Mouse (Mus musculus) adrenal gland, postnatal 25 days (tissue): ENCODE data around the gene Tec. TPM values are rescaled to one million over a fixed set of nuclear protein-coding genes. Genes with fewer than 3 reads are reported as not detected.

Experiments
- DNase-seq: peaks from one replicate; pipeline ENCODE4 v3.0.0; 2021; ENCODE audit warnings: mixed read lengths
- total RNA-seq: library from RNA; stranded (reverse); gene quantifications from 2 replicates; pipeline ENCODE4 v1.2.3, GENCODE M21; 2021

The Tec gene
- total RNA-seq, 1 experiment from 2014 or later = 2.1 TPM

DNA sequence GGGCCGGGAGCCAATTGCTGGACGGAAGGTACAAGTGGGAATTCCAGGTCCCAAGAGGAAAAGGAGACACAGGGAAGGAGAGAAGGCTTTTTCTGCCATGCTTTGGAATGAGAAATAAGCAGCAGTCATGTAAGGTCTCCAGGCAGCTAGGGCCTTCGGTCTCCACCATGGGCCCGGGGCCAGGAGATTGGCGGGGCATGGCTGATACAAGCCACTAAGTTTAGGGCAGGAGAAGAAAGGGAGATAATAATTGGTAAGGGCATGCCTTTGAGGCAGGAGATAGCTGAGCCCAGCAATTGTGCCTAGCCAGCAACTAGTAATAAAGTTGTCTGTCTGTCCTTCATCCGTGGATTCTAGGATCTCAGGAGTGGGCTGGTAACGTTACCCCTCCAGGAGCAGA is 85.2 kb downstream of the Tec start:
- no peak for DNase-seq

GRCm38 (mm10) chr5:72781776-72782175 is 86.5 kb downstream of the Tec start:
- DNase-seq = no peak

DNA sequence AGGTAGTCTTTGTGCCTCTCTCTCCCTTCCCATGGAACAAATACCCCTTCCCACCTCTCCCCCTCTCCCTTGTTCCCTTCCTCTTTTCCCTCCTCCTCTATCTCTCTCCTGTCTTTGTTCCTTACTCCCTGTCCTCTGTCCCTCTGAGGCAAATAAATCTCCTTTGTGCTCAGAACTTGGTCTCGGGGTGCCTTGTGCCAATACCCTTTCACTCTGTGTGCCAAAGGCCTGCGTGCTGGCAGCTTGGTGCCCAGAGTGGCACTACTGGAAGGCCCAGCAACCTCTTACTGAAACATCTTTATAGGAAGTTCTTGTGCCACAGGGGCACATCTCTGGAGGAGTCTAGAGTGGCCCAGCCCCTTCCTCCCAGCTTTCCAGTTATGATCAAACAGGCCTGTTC is 91.7 kb downstream of the Tec start:
- no peak for DNase-seq

GRCm38 (mm10) chr5:72776127-72776526 is 92.2 kb downstream of the Tec start:
- DNase-seq = no peak

DNA sequence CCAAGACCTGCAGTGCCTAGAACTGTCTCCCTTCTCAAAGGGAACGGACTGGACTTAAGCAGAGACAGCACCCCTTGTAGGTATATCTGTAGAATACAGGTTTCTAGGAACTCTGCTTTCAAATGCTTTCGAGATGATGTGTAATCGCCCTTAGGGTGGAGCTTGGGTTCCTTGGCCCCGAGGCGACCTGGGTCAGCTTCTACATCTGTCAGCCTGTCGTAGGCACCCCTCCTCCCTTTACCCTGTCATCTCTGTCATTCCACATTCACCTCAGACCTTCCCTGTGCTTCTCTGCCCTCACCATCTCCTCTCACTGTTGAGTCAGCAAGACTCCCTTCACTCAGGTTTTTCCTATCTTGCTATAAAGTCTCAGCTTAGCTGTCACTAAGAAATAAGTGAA is 98.4 kb downstream of the Tec start:
- no peak for DNase-seq

- no peak for DNase-seq
Measured at GRCm38 (mm10) chr5:72763546-72763945, 104.7 kb downstream of the Tec start.

DNA sequence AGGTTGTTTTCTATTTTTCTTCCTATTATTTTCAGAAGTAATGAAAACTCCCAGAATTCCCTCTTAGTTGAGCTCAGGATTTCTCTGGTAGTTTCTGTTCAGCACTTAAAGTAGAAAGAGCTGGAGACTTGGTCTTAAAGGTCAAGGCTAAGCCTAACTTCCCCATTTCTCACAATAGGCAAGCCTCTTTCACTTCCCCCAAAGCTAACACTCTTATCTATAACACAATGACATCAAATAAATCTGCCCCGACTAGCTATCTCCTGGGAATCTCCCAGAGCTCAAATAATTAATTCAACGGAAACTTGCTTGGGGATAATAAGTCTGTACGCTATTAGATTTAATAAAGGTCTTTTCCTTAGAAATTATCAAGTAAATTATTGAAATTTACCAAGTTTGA is 105.3 kb downstream of the Tec start:
- no peak for DNase-seq

DNA sequence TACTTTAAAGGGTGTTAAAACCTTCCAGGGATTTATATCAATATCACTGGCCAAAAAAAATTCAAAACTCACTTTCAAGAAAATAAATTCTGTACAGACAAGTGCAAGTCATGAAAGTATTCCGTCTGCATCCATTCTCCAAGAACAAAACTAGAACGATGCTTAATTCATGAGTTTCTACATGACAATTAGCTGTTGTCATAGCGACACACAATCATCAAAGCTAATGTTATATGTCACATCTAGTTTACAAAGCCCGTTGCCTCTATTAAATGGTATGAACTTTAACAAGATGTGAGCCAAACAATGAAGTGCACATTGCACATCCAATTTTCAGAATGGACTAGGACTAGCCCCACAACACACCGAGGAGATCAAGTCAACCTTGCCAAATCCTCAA is 106.5 kb downstream of the Tec start:
- DNase-seq = no peak

DNA sequence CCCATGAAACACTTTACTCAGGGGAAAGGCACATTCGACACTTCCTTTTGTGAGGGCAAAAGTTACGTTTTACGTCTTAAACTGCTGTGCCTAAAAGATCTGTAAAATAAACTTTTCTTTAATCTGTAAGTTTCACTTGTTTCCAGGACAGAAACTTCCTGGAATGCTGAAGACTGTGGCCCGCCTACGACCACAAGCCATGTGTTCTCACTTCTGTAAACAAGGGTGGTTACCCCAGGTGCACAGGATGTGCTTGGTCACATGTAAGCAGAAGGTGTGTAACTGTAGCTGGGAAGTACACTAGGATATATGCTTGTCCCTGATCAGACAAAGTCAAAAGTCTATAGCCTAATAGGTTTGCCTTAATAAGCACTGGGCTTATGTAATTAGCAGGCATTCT is 107.0 kb downstream of the Tec start:
- no peak for DNase-seq

- no peak for DNase-seq
Measured at GRCm38 (mm10) chr5:72758925-72759924, 109.1 kb downstream of the Tec start.

- no peak for DNase-seq
Measured at GRCm38 (mm10) chr5:72757155-72757773, 111.0 kb downstream of the Tec start.

DNA sequence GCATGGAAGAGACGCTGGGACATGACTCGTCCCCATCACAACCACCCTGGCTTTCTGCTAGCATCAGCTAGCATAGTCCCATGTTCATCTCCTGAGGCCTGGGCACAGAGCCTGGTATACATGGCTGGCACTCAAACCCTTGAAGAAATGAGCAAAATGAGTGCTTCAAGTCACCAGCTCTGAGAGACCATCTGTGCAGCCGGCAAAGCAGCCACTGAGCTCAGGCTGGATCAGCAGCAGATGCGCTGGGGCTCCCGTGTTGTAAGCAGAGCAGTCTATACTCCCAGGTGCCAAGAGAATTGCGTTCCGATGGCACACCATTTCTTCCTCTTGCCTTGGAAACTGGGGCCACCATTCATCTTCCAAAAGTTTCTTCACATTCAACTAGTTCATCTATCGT is 112.3 kb downstream of the Tec start:
- DNase-seq = no peak

GRCm38 (mm10) chr5:72755035-72755434 is 113.2 kb downstream of the Tec start:
- DNase-seq = no peak

- DNase-seq = no peak
Measured at GRCm38 (mm10) chr5:72752585-72752984, 115.7 kb downstream of the Tec start, which contains the start of gene Txk. Txk (minus strand) TSS chr5:72752777.

DNA sequence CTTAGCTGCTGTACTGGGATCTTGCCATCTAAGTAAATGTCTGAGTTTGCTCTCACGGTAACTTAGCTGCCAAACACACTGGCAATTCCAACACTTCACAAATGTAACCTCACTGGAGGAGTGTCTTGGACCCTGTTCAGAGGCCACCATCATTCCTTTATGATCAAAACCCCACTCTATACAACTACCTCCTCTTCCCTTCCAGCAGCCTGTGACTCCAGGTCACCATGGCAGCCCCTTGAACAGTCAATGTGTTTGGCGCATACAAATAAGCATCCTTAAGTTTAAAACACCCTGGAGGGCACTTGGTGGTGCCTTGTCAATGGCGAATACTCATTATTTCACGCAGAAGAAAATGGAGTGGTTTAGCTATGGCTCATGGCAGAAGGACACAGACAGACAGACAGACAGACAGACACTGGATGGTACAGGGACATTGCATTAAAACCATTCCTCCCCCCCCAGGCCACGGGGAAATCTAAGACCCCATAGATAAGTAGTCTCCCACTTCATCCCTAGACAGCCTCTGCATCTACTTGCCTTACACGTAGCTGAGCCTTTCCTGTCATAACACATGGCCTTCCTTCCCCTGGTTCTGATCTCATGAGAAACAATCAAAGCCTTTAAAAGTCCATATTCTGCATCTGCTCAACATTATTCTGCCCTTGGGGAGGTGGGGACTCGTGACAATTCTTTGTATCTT is 117.1 kb downstream of the Tec start:
- no peak for DNase-seq

GRCm38 (mm10) chr5:72750226-72750625 is 118.1 kb downstream of the Tec start:
- DNase-seq = no peak

- DNase-seq = no peak
Measured at GRCm38 (mm10) chr5:72748659-72749265, 119.5 kb downstream of the Tec start.

DNA sequence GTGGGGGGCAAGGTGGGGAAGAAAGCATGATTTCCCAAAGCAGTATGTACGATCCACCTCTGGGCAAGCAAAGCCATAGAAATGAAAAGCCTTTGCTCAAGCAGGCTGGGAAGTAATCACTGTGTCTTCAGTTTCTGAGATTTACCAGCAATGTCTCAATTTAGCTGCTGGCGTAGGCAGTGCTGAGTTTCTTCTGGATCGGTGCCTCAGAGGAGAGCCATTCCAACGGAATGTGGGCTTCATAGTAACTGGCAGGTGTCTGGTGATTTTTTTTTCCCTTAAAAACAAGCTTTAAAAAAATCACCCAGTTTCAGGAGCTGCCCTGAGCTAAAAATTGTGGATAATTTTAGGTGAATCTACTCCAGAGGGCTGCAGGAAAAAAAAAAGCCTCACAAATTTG is 120.9 kb downstream of the Tec start:
- no peak for DNase-seq

DNA sequence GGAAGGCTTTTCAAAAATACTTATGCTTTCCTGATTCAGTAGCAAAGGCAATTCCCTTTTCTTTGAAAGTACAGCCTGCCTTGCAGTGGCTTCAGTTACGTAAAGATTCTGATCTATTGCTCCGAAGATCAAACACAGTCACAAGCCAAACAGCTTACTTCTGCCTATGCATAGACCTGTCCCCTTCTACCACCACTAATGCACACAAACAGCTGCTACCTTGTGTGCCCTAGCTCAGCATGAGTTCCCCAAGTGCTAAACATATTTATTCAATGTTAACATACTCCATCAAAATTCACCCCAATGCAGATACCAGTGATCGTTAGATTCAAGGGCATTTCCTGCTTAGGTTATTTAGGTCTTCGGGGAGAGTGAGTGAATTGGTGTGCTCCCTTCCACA is 121.8 kb downstream of the Tec start:
- no peak for DNase-seq

DNA sequence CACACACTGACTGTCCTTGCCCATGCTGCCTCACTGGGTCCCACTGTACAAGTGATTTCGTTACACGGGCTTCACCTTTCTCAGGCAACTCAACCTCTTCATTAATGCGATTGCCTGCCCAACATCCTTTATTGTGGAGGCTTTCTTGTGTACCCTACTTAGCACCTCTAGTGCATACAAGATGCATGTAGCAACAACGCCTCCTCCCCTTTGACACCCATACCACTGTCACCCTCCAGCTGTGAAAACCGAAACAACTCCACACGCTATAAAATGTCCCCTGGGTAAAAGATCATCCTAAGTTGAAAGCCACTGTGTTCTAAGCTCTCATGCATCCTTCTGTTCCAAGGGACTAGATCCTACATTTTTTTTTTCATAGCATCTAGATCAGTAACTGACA is 125.2 kb downstream of the Tec start:
- no peak for DNase-seq

DNA sequence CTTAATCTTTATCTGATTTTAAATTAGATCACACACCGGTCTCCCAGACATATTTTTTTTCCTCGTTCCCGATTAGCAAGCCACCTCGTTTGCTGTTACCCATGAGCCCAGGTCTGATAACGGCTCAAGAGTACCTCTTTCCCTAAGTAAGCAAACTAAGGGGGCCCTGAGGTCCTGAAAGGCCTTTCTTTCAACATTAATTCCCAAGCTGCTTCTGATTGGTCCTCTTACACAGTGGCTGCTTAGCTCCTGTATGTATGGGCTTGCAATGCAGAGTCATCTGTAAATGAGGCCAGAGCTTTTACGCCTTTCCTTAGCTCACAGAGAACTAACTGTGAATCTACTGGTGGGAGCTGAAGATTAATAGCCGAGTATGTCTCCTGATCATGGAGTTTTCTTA is 131.4 kb downstream of the Tec start:
- no peak for DNase-seq

- DNase-seq = no peak
Measured at GRCm38 (mm10) chr5:72736437-72736836, 131.8 kb downstream of the Tec start.

DNA sequence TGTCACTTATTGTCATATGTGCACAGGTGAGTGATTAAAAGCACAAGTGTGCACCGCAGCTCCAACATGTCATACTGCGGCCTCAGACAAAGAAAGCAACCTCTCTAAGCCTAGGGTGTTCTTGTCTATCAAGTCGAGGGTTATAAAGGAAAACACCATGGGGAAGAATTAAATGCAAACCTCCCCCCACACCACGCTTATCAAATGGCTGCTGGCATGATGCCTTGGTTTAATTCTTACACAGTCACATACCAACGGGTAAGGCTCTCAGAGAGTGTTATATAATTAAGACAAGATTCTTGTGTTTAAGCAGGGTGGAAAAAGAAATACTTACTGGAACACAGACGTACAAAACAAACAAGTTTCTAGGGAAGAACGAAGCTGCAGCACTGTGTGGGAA is 132.5 kb downstream of the Tec start:
- no peak for DNase-seq
